Mouse (Mus musculus): ENCODE results near the gene Tmem131l. TPM values are rescaled to one million over a fixed set of nuclear protein-coding genes. Genes with fewer than 3 reads are reported as not detected.

Tmem131l gene
- total RNA-seq, 1 experiment: 31.5 TPM

- in situ Hi-C loops (cut with MboI; ENCODE audit: low sequenced_read_pairs in 2 of 2, unreplicated experiment in 2 of 2): no loop called here
- DNase-seq (ENCODE audit: low read depth, low spot score): no peak
- H3K4me1 ChIP-seq (ENCODE audit: control insufficient read depth in 2 of 2, insufficient read depth in 2 of 2, low read length in 2 of 2, poor library complexity in 1 of 2): peaks cover 1 to 6% of the 10 kb centered on the region in 2 experiments; a peak in 2 of 4 replicates
- H3K27ac ChIP-seq (ENCODE audit: insufficient read depth, low read depth, low read length, poor library complexity, severe bottlenecking): no peak overlapping the region
- no peaks in the 10 kb centered on the region for H3K36me3 ChIP-seq (ENCODE audit: control insufficient read depth, insufficient read depth, low read length, poor library complexity, severe bottlenecking)
- H3K9ac ChIP-seq (ENCODE audit: insufficient read depth, low read depth, low read length, poor library complexity, severe bottlenecking): no peak overlapping the region
- TF ChIP-seq MAFK (IDR thresholded peaks at IDR 0.05; ENCODE audit: insufficient read depth, low read depth, low read length) (no peak), ZNF384 (IDR thresholded peaks at IDR 0.05; ENCODE audit: low read depth, low read length) (no peak), CHD2 (IDR thresholded peaks at IDR 0.05; ENCODE audit: low read depth, low read length) (no peak), ZC3H11A (IDR thresholded peaks at IDR 0.05; ENCODE audit: borderline replicate concordance, low read depth, low read length) (no peak), HCFC1 (IDR thresholded peaks at IDR 0.05; ENCODE audit: borderline replicate concordance, insufficient read depth, low read length) (no peak)
- no peak overlapping the region for H3K4me3 ChIP-seq (ENCODE audit: insufficient read depth in 1 of 2, low read depth in 1 of 2, low read length in 2 of 2, poor library complexity in 1 of 2, severe bottlenecking in 1 of 2)
- H3K9me3 ChIP-seq (ENCODE audit: control insufficient read depth, insufficient read depth, low read depth, low read length): no peaks in the 10 kb centered on the region
These were observed 1.8 kb downstream of the Tmem131l start for GRCm38 (mm10) chr3:84038126-84038525.

DNA sequence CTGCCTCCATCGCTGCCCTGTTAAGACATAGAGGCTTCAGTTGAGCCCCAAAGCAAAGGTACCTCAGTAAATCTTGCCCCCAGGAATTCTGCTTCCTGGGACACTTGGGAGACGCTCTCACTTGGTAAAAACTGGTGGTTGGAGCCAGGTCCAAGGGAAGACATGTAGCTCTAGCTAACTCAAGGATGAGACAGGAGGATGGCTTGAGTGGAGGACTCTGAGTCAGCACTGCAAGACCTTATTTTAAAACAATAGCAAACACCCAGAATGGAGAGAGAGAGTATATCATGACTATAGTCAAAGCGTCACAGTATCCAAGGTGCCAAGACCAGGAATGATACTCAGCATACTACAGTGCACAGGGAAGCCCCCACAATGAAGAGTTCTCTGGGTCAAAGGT lies 2.4 kb downstream of the Tmem131l start:
- no peak overlapping the region for H3K27ac ChIP-seq (ENCODE audit: insufficient read depth, low read depth, low read length, poor library complexity, severe bottlenecking)
- DNase-seq (ENCODE audit: low read depth, low spot score): no peak
- in situ Hi-C loops (cut with MboI; ENCODE audit: low sequenced_read_pairs in 2 of 2, unreplicated experiment in 2 of 2): no loop called here
- TF ChIP-seq ZNF384 (IDR thresholded peaks at IDR 0.05; ENCODE audit: low read depth, low read length): no peak
- TF ChIP-seq CHD2 (IDR thresholded peaks at IDR 0.05; ENCODE audit: low read depth, low read length): no peak
- no peak for TF ChIP-seq HCFC1 (IDR thresholded peaks at IDR 0.05; ENCODE audit: borderline replicate concordance, insufficient read depth, low read length)
- no peak for TF ChIP-seq ZC3H11A (IDR thresholded peaks at IDR 0.05; ENCODE audit: borderline replicate concordance, low read depth, low read length)
- no peak for TF ChIP-seq MAFK (IDR thresholded peaks at IDR 0.05; ENCODE audit: insufficient read depth, low read depth, low read length)
- no peak overlapping the region for H3K4me3 ChIP-seq (ENCODE audit: insufficient read depth in 1 of 2, low read depth in 1 of 2, low read length in 2 of 2, poor library complexity in 1 of 2, severe bottlenecking in 1 of 2)
- no peaks in the 10 kb centered on the region for H3K9me3 ChIP-seq (ENCODE audit: control insufficient read depth, insufficient read depth, low read depth, low read length)
- no peaks in the 10 kb centered on the region for H3K36me3 ChIP-seq (ENCODE audit: control insufficient read depth, insufficient read depth, low read length, poor library complexity, severe bottlenecking)
- H3K4me1 ChIP-seq (ENCODE audit: control insufficient read depth in 2 of 2, insufficient read depth in 2 of 2, low read length in 2 of 2, poor library complexity in 1 of 2): peaks cover 1 to 6% of the 10 kb centered on the region in 2 experiments; a peak in 2 of 4 replicates
- H3K9ac ChIP-seq (ENCODE audit: insufficient read depth, low read depth, low read length, poor library complexity, severe bottlenecking): no peak overlapping the region

DNA sequence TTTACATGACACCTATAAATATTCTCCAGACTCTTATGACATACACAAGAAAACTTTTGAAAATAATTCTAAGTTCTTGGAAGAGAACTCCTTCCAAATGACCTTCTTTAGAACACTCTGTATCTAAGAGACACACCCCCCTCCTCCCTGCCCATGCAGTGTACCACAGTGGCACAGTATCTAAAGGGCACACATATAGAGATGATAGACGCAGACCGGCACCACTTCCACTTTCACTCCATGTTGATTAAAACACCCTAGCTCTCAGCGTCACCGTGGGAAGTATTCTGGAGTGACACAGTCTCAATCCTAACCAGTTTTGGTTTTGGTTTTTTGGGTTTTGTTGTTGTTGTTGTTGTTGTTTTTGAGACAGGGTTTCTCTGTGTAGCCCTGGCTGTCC lies 3.1 kb downstream of the Tmem131l start:
- Histone ChIP-seq H3K4me1 (ENCODE audit: control insufficient read depth in 2 of 2, insufficient read depth in 2 of 2, low read length in 2 of 2, poor library complexity in 1 of 2) (peaks cover 1 to 6% of the 10 kb centered on the region in 2 experiments; a peak in 2 of 4 replicates), H3K27ac (ENCODE audit: insufficient read depth, low read depth, low read length, poor library complexity, severe bottlenecking) (no peak overlapping the region), H3K36me3 (ENCODE audit: control insufficient read depth, insufficient read depth, low read length, poor library complexity, severe bottlenecking) (no peaks in the 10 kb centered on the region), H3K9ac (ENCODE audit: insufficient read depth, low read depth, low read length, poor library complexity, severe bottlenecking) (no peak overlapping the region), H3K4me3 (ENCODE audit: insufficient read depth in 1 of 2, low read depth in 1 of 2, low read length in 2 of 2, poor library complexity in 1 of 2, severe bottlenecking in 1 of 2) (no peak overlapping the region), H3K9me3 (ENCODE audit: control insufficient read depth, insufficient read depth, low read depth, low read length) (no peaks in the 10 kb centered on the region)
- no peak for DNase-seq (ENCODE audit: low read depth, low spot score)
- no peak for TF ChIP-seq ZC3H11A (IDR thresholded peaks at IDR 0.05; ENCODE audit: borderline replicate concordance, low read depth, low read length)
- in situ Hi-C loops (cut with MboI; ENCODE audit: low sequenced_read_pairs in 2 of 2, unreplicated experiment in 2 of 2): no loop called here

DNA sequence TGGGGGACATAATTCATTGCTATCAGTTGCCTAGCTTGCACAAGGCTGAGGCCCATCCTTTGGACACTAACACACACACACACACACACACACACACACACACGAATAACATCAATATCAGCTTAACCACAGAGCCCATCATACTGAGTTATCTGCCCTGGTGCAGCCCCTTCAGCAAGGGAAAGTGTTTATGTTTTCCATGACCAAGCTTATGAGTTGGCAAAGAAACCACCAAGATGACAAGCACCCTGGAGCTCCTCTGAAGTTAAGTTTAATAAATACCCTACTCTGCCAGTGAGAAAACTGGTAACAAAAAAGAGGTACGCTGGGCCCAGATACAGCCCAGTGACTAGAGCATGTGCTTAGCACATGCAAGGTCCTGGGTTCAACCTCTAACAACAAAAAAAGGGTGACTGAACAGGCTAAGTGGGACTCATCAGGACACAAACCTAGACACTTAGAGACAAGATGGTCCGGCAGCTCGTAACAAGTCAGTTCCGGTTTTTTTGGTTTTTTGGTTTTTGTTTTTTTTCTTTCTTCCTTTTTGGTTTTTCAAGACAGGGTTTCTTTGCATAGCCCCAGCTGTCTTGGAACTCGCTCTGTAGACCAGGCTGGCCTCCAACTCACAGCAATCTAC lies 4.1 kb downstream of the Tmem131l start:
- no peak overlapping the region for H3K4me3 ChIP-seq (ENCODE audit: insufficient read depth in 1 of 2, low read depth in 1 of 2, low read length in 2 of 2, poor library complexity in 1 of 2, severe bottlenecking in 1 of 2)
- H3K9me3 ChIP-seq (ENCODE audit: control insufficient read depth, insufficient read depth, low read depth, low read length): no peaks in the 10 kb centered on the region
- in situ Hi-C loops (cut with MboI; ENCODE audit: low sequenced_read_pairs in 2 of 2, unreplicated experiment in 2 of 2): no loop called here
- H3K9ac ChIP-seq (ENCODE audit: insufficient read depth, low read depth, low read length, poor library complexity, severe bottlenecking): no peak overlapping the region
- TF ChIP-seq CHD2 (IDR thresholded peaks at IDR 0.05; ENCODE audit: low read depth, low read length) (no peak), ZC3H11A (IDR thresholded peaks at IDR 0.05; ENCODE audit: borderline replicate concordance, low read depth, low read length) (no peak), HCFC1 (IDR thresholded peaks at IDR 0.05; ENCODE audit: borderline replicate concordance, insufficient read depth, low read length) (no peak), MAFK (IDR thresholded peaks at IDR 0.05; ENCODE audit: insufficient read depth, low read depth, low read length) (no peak), ZNF384 (IDR thresholded peaks at IDR 0.05; ENCODE audit: low read depth, low read length) (no peak)
- DNase-seq (ENCODE audit: low read depth, low spot score): no peak
- H3K4me1 ChIP-seq (ENCODE audit: control insufficient read depth in 2 of 2, insufficient read depth in 2 of 2, low read length in 2 of 2, poor library complexity in 1 of 2): peaks cover 1 to 6% of the 10 kb centered on the region in 2 experiments; a peak in 2 of 4 replicates
- no peak overlapping the region for H3K27ac ChIP-seq (ENCODE audit: insufficient read depth, low read depth, low read length, poor library complexity, severe bottlenecking)
- H3K36me3 ChIP-seq (ENCODE audit: control insufficient read depth, insufficient read depth, low read length, poor library complexity, severe bottlenecking): no peaks in the 10 kb centered on the region; the same call in 1 of the 2 replicates

All from ES-E14 (cell line).